Mouse (Mus musculus): Measurements from ENCODE around the gene Pramef8. TPM values are rescaled to one million over a fixed set of nuclear protein-coding genes. Genes with fewer than 3 reads are reported as not detected.

The Pramef8 gene
- total and polyA plus RNA-seq, 3 experiments: 1.2 to 32.2 (median 24.6) TPM

DNA sequence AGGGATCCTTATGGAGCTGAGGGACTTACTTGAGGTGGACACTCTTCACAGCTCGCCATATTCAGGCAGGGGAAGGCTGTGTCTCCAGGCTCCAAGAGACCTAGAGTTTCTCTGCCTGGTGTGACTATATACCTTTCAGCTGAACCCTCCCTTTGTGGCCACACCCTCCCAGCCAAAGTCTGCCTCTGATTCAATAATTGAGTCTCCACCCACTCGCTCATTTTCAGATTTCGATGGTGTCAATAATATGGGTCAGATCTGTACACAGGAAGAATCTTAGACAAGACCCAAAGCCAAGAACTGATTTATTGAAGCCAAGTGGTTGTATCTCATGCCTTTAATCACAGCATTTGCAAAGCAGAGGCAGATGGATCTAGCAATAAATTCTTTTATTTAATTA lies 38.0 kb downstream of the Pramef8 start, which contains the start of gene Oog4:
Gene Oog4 (minus strand): TSS at position 101 of the 400 bp plus-strand sequence.
- no peak for TF ChIP-seq GATA1 (IDR thresholded peaks at IDR 0.05; ENCODE audit: borderline replicate concordance, low read length)
- TF ChIP-seq CTCF (IDR thresholded peaks at IDR 0.05; ENCODE audit: low read depth, low read length): no peak
- TF ChIP-seq POLR2AphosphoS5 (IDR thresholded peaks at IDR 0.05; ENCODE audit: insufficient replicate concordance, low read depth, low read length): no peak
- no peak for TF ChIP-seq GATA2 (IDR thresholded peaks at IDR 0.05; ENCODE audit: borderline replicate concordance, low read depth, low read length)
- TF ChIP-seq TAL1 (conservative IDR thresholded peaks at IDR 0.05; ENCODE audit: low read depth, low read length): no peak
- DNase-seq (ENCODE audit: low spot score) (no peak), ATAC-seq (ENCODE audit: extremely low read depth, insufficient number of reproducible peaks, low FRiP score, poor library complexity, severe bottlenecking) (no peak)
- Histone ChIP-seq H3K27me3 (ENCODE audit: insufficient read depth, low read length) (no peaks in the 10 kb centered on the region), H3K9me3 (replicated peaks) (no peaks in the 10 kb centered on the region), H3K4me1 (ENCODE audit: insufficient read depth, low read depth, low read length) (no peaks in the 10 kb centered on the region), H3K36me3 (replicated peaks) (no peaks in the 10 kb centered on the region), H3K4me3 (ENCODE audit: low read depth, low read length) (no peak within 1 kb of the TSS)

Other genes with a start within 250 kb of the Pramef8 start
- gene Prdm2, start 199.4 kb upstream of the Pramef8 start, total RNA-seq (2014; fragmentation: Nextera tagmentation): 34.9 and 35.5 TPM in 2 replicates
- 8.5 and 9.7 TPM in 2 replicates for gene Prdm2, start 199.4 kb upstream of the Pramef8 start, total RNA-seq (2017)
- 5.9 and 7.1 TPM in 2 replicates for gene Prdm2, start 199.4 kb upstream of the Pramef8 start, polyA plus RNA-seq (2012)
- not detected in 2 replicates for gene Pdpn, start 112.9 kb upstream of the Pramef8 start, total RNA-seq (2014; fragmentation: Nextera tagmentation)
- gene Pdpn, start 112.9 kb upstream of the Pramef8 start, total RNA-seq (2017): 0.05 TPM in 1 of 2 replicates, not detected in the other
- gene Pdpn, start 112.9 kb upstream of the Pramef8 start, polyA plus RNA-seq (2012): not detected in 2 replicates
- not detected in 2 replicates for gene Lrrc38, start 62.7 kb upstream of the Pramef8 start, total RNA-seq (2014; fragmentation: Nextera tagmentation)
- not detected in 2 replicates for gene Lrrc38, start 62.7 kb upstream of the Pramef8 start, total RNA-seq (2017)
- gene Lrrc38, start 62.7 kb upstream of the Pramef8 start, polyA plus RNA-seq (2012): not detected in 2 replicates
- not detected in 2 replicates for gene Pramel1, start 18.0 kb upstream of the Pramef8 start, total RNA-seq (2014; fragmentation: Nextera tagmentation)
- gene Pramel1, start 18.0 kb upstream of the Pramef8 start, total RNA-seq (2017): 0.06 TPM in 1 of 2 replicates, not detected in the other
- gene Pramel1, start 18.0 kb upstream of the Pramef8 start, polyA plus RNA-seq (2012): not detected in 2 replicates
- gene Oog4, start 37.9 kb downstream of the Pramef8 start, total RNA-seq (2014; fragmentation: Nextera tagmentation): not detected in 2 replicates
- 0.05 TPM in 1 of 2 replicates, not detected in the other for gene Oog4, start 37.9 kb downstream of the Pramef8 start, total RNA-seq (2017)
- not detected in 2 replicates for gene Oog4, start 37.9 kb downstream of the Pramef8 start, polyA plus RNA-seq (2012)
- not detected in 2 replicates for gene Gm13043, start 98.9 kb downstream of the Pramef8 start, total RNA-seq (2014; fragmentation: Nextera tagmentation)
- not detected in 2 replicates for gene Gm13043, start 98.9 kb downstream of the Pramef8 start, total RNA-seq (2017)
- not detected in 2 replicates for gene Gm13043, start 98.9 kb downstream of the Pramef8 start, polyA plus RNA-seq (2012)
- gene Gm13040, start 123.5 kb downstream of the Pramef8 start, total RNA-seq (2014; fragmentation: Nextera tagmentation): not detected in 2 replicates
- gene Gm13040, start 123.5 kb downstream of the Pramef8 start, total RNA-seq (2017): 0.12 TPM in 1 of 2 replicates, not detected in the other
- gene Gm13040, start 123.5 kb downstream of the Pramef8 start, polyA plus RNA-seq (2012): not detected in 2 replicates
- not detected in 2 replicates for gene BC080695, start 139.3 kb downstream of the Pramef8 start, total RNA-seq (2014; fragmentation: Nextera tagmentation)
- not detected in 2 replicates for gene BC080695, start 139.3 kb downstream of the Pramef8 start, total RNA-seq (2017)
- not detected in 2 replicates for gene BC080695, start 139.3 kb downstream of the Pramef8 start, polyA plus RNA-seq (2012)
- not detected in 2 replicates for gene Gm13057, start 139.3 kb downstream of the Pramef8 start, total RNA-seq (2014; fragmentation: Nextera tagmentation)
- not detected in 2 replicates for gene Gm13057, start 139.3 kb downstream of the Pramef8 start, total RNA-seq (2017)
- not detected in 2 replicates for gene Gm13057, start 139.3 kb downstream of the Pramef8 start, polyA plus RNA-seq (2012)
- not detected in 2 replicates for gene Gm13083, start 202.6 kb downstream of the Pramef8 start, total RNA-seq (2014; fragmentation: Nextera tagmentation)
- gene Gm13083, start 202.6 kb downstream of the Pramef8 start, total RNA-seq (2017): 0.11 and 0.12 TPM in 2 replicates
- gene Gm13083, start 202.6 kb downstream of the Pramef8 start, polyA plus RNA-seq (2012): not detected in 2 replicates
- gene Gm13088, start 244.8 kb downstream of the Pramef8 start, total RNA-seq (2014; fragmentation: Nextera tagmentation): not detected in 2 replicates
- 0.16 TPM in 1 of 2 replicates, not detected in the other for gene Gm13088, start 244.8 kb downstream of the Pramef8 start, total RNA-seq (2017)
- not detected in 2 replicates for gene Gm13088, start 244.8 kb downstream of the Pramef8 start, polyA plus RNA-seq (2012)